Mouse (Mus musculus) CH12F3 (cell line): Measurements from ENCODE around the gene Krtap5-3.
"Not testable (repeated sequence)": the region's sequence is repeated elsewhere in the genome, so short reads cannot be mapped to it uniquely, and the experiment has no call there.

Experiments used
- in situ Hi-C: fragments of 300-500 bp; cut with MboI; formaldehyde crosslinking; loops from 2 replicates; pipeline ENCODE4 v1.14.3; 2020; ENCODE audit warnings: low sequenced_read_pairs

Krtap5-3 gene

GRCm38 (mm10) chr7:142201064-142201463 lies at the start of gene Krtap5-3:
Gene Krtap5-3 (plus strand): TSS chr7:142201364.
- in situ Hi-C loops, result no loop called here

- in situ Hi-C loops, result no loop called here
These were observed 49.0 kb upstream of the Krtap5-3 start for GRCm38 (mm10) chr7:142152191-142152590.

GRCm38 (mm10) chr7:142155308-142155707 lies 45.9 kb upstream of the Krtap5-3 start:
- in situ Hi-C loops, result no loop called here

- in situ Hi-C loops, result not testable (repeated sequence)
These were observed 44.2 kb upstream of the Krtap5-3 start, which contains the start of gene Gm29735 for GRCm38 (mm10) chr7:142157013-142157412. Gene Gm29735 (minus strand): TSS chr7:142157113.

- in situ Hi-C loops, result no loop called here
These were observed 41.8 kb upstream of the Krtap5-3 start for GRCm38 (mm10) chr7:142159366-142159765.

GRCm38 (mm10) chr7:142165639-142166038 lies 35.5 kb upstream of the Krtap5-3 start, which contains the start of gene Gm4553:
Gene Gm4553 (minus strand): TSS chr7:142165739.
- in situ Hi-C loops, result not testable (repeated sequence)

GRCm38 (mm10) chr7:142169836-142170235 lies 31.3 kb upstream of the Krtap5-3 start:
- in situ Hi-C loops, result no loop called here

- in situ Hi-C loops, result not testable (repeated sequence)
These were observed 25.3 kb upstream of the Krtap5-3 start, which contains the start of gene Krtap5-2 for GRCm38 (mm10) chr7:142175905-142176304. Gene Krtap5-2 (minus strand): TSS chr7:142176005.

GRCm38 (mm10) chr7:142178685-142179084 lies 22.5 kb upstream of the Krtap5-3 start:
- in situ Hi-C loops, result no loop called here

- in situ Hi-C loops, result no loop called here
These were observed 20.1 kb upstream of the Krtap5-3 start for GRCm38 (mm10) chr7:142181021-142181420.

- in situ Hi-C loops, result no loop called here
These were observed 13.0 kb upstream of the Krtap5-3 start for GRCm38 (mm10) chr7:142188156-142188555.

- in situ Hi-C loops, result no loop called here
These were observed 10.9 kb upstream of the Krtap5-3 start, which contains the start of gene Gm10153 for GRCm38 (mm10) chr7:142190289-142190688. Gene Gm10153 (minus strand): TSS chr7:142190389.

GRCm38 (mm10) chr7:142198748-142199147 lies 2.4 kb upstream of the Krtap5-3 start:
- in situ Hi-C loops, result no loop called here

GRCm38 (mm10) chr7:142205488-142205887 lies 4.3 kb downstream of the Krtap5-3 start:
- in situ Hi-C loops, result no loop called here

- in situ Hi-C loops, result not testable (repeated sequence)
These were observed 5.7 kb downstream of the Krtap5-3 start for GRCm38 (mm10) chr7:142206891-142207290.

- in situ Hi-C loops, result no loop called here
These were observed 10.4 kb downstream of the Krtap5-3 start, which contains the start of gene Gm7579 for GRCm38 (mm10) chr7:142211559-142211958. Gene Gm7579 (plus strand): TSS chr7:142211859.

GRCm38 (mm10) chr7:142212136-142212535 lies 11.0 kb downstream of the Krtap5-3 start:
- in situ Hi-C loops, result not testable (repeated sequence)

GRCm38 (mm10) chr7:142224518-142224917 lies 23.4 kb downstream of the Krtap5-3 start:
- in situ Hi-C loops, result no loop called here

GRCm38 (mm10) chr7:142229871-142230270 lies 28.7 kb downstream of the Krtap5-3 start, which contains the start of gene Krtap5-5:
Gene Krtap5-5 (minus strand): TSS chr7:142229971.
- in situ Hi-C loops, result not testable (repeated sequence)

GRCm38 (mm10) chr7:142231540-142231939 lies 30.4 kb downstream of the Krtap5-3 start:
- in situ Hi-C loops, result no loop called here

- in situ Hi-C loops, result no loop called here
These were observed 39.8 kb downstream of the Krtap5-3 start, which contains the start of gene Gm40460 for GRCm38 (mm10) chr7:142240978-142241377. Gene Gm40460 (minus strand): TSS chr7:142241078.

- in situ Hi-C loops, result no loop called here
These were observed 48.7 kb downstream of the Krtap5-3 start for GRCm38 (mm10) chr7:142249824-142250223.
